Mouse (Mus musculus) cerebellum, adult 11-12 months (tissue): Measurements from ENCODE around the gene Clcn7.
"Not testable (repeated sequence)": the region's sequence is repeated elsewhere in the genome, so short reads cannot be mapped to it uniquely, and the experiment has no call there.

Source experiments
- DNase-seq: peaks from one replicate; pipeline ENCODE4 v3.0.0; 2022

Clcn7 gene

GRCm38 (mm10) chr17:25133275-25133698 is at the start of gene Clcn7:
Clcn7 (plus strand) TSS chr17:25133391.
- DNase-seq: peak; percentile 91

- DNase-seq: no peak
Measured at GRCm38 (mm10) chr17:25083444-25083931, 49.7 kb upstream of the Clcn7 start, which contains the start of gene Tmem204. Tmem204 (minus strand) TSS chr17:25083591.

- no peak for DNase-seq
Measured at GRCm38 (mm10) chr17:25084835-25085385, 48.3 kb upstream of the Clcn7 start.

GRCm38 (mm10) chr17:25086724-25087123 is 46.5 kb upstream of the Clcn7 start:
- no peak for DNase-seq

GRCm38 (mm10) chr17:25089158-25089557 is 44.0 kb upstream of the Clcn7 start:
- no peak for DNase-seq

GRCm38 (mm10) chr17:25090450-25090849 is 42.7 kb upstream of the Clcn7 start:
- DNase-seq: no peak

GRCm38 (mm10) chr17:25096221-25096620 is 37.0 kb upstream of the Clcn7 start:
- DNase-seq: peak; percentile 68

- no peak for DNase-seq
Measured at GRCm38 (mm10) chr17:25100052-25100451, 33.1 kb upstream of the Clcn7 start.

- DNase-seq: no peak
Measured at GRCm38 (mm10) chr17:25101338-25101737, 31.9 kb upstream of the Clcn7 start.

GRCm38 (mm10) chr17:25107786-25108185 is 25.4 kb upstream of the Clcn7 start:
- DNase-seq: no peak

- no peak for DNase-seq
Measured at GRCm38 (mm10) chr17:25109578-25109977, 23.6 kb upstream of the Clcn7 start.

- DNase-seq: no peak
Measured at GRCm38 (mm10) chr17:25110590-25110989, 22.6 kb upstream of the Clcn7 start.

GRCm38 (mm10) chr17:25111220-25111619 is 22.0 kb upstream of the Clcn7 start:
- DNase-seq: no peak

GRCm38 (mm10) chr17:25111739-25112422 is 21.3 kb upstream of the Clcn7 start:
- peak; percentile 84 for DNase-seq

GRCm38 (mm10) chr17:25112423-25112810 is 20.8 kb upstream of the Clcn7 start:
- DNase-seq: no peak

GRCm38 (mm10) chr17:25114908-25115645 is 18.1 kb upstream of the Clcn7 start:
- no peak for DNase-seq

GRCm38 (mm10) chr17:25115664-25116432 is 17.3 kb upstream of the Clcn7 start, which contains the start of gene Telo2:
Telo2 (minus strand) TSS chr17:25115967.
- peak; percentile 93 for DNase-seq

- DNase-seq: no peak
Measured at GRCm38 (mm10) chr17:25117263-25117662, 15.9 kb upstream of the Clcn7 start.

- no peak for DNase-seq
Measured at GRCm38 (mm10) chr17:25120406-25120805, 12.8 kb upstream of the Clcn7 start, which contains the start of gene Ptx4. Ptx4 (plus strand) TSS chr17:25120760.

GRCm38 (mm10) chr17:25123979-25124378 is 9.2 kb upstream of the Clcn7 start:
- no peak for DNase-seq

GRCm38 (mm10) chr17:25125442-25126060 is 7.6 kb upstream of the Clcn7 start:
- not testable (repeated sequence) for DNase-seq

GRCm38 (mm10) chr17:25127079-25127478 is 6.1 kb upstream of the Clcn7 start:
- no peak for DNase-seq
